Mouse (Mus musculus): ENCODE results near the gene Tph2. TPM values are rescaled to one million over a fixed set of nuclear protein-coding genes. Genes with fewer than 3 reads are reported as not detected.
A peak's percentile ranks its signal among the peaks of the same experiment; 100 is the strongest.

Gene Tph2
- polyA plus RNA-seq (2012; rRNA removed), result 6.7 and 6.9 TPM in 2 replicates

DNA sequence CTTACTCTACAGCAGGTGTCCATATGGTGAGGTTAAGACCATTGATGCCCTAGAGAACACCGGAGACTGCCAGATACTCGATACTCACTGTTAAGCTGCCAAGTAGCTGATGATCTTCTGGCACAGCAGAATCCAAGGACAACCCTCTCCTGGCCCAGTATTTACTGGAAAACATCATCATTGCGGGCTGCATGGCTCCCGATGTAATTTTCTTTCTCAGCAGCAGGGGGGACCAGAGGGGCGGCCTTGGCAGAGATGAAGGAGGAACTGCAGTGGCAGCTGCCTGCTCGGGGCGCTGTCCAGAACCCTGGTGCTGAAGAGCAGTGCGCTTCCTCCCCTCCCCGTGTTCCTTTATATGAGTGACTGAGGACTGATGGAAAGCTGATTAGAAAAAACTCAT is at the start of gene Tph2:
TSS of gene Tph2 (minus strand) at position 326 of the 400 bp plus-strand sequence.
- Histone ChIP-seq H3K4me3 (replicated peaks; ENCODE audit: insufficient read depth, low read depth, low read length) (peak within 1 kb of the TSS; percentile 12), H3K4me1 (ENCODE audit: control insufficient read depth, insufficient read depth, low read length) (no peaks in the 10 kb centered on the region), H3K27me3 (ENCODE audit: control insufficient read depth, insufficient read depth, low read length) (no peaks in the 10 kb centered on the region), H3K27ac (ENCODE audit: insufficient read depth, low read length) (no peak within 1 kb of the TSS)
- DNase-seq, result peak; percentile 75 to 80
- WGBS, result 1% methylated on average over 9 of the region's 9 CpGs
- TF ChIP-seq CTCF (IDR thresholded peaks at IDR 0.05; ENCODE audit: borderline replicate concordance, insufficient read depth, low read depth, low read length), result peak; percentile 48; the same call in 1 of the 2 replicates
- TF ChIP-seq POLR2A (IDR thresholded peaks at IDR 0.05; ENCODE audit: borderline replicate concordance, insufficient read depth, low read length), result no peak

DNA sequence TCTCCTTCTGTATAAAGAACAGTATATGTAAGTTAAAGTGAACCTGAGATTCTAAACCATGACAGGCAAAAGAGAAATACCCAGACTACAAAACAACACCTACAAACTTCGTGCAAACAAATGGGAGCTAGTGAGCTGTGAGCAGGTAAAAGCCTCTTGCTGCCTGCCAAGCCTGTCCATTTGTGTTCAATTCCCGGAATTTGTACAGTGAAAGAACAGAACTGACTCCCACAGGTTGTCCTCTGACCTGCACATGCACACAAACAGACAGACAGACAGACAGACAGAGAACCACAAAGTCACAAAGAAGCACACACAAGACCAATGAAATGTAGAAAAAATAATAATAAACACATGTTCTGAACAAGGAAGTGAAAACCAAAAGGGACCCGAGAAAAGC is 49.0 kb upstream of the Tph2 start:
- no peak overlapping the region for H3K4me3 ChIP-seq (replicated peaks; ENCODE audit: insufficient read depth, low read depth, low read length)
- no peaks in the 10 kb centered on the region for H3K27me3 ChIP-seq (ENCODE audit: control insufficient read depth, insufficient read depth, low read length)
- TF ChIP-seq POLR2A (IDR thresholded peaks at IDR 0.05; ENCODE audit: borderline replicate concordance, insufficient read depth, low read length) (no peak), CTCF (IDR thresholded peaks at IDR 0.05; ENCODE audit: borderline replicate concordance, insufficient read depth, low read depth, low read length) (no peak)
- DNase-seq, result no peak
- H3K27ac ChIP-seq (ENCODE audit: insufficient read depth, low read length), result no peak overlapping the region
- WGBS, result 59% methylated on average over 3 of the region's 3 CpGs
- H3K4me1 ChIP-seq (ENCODE audit: control insufficient read depth, insufficient read depth, low read length), result no peaks in the 10 kb centered on the region

DNA sequence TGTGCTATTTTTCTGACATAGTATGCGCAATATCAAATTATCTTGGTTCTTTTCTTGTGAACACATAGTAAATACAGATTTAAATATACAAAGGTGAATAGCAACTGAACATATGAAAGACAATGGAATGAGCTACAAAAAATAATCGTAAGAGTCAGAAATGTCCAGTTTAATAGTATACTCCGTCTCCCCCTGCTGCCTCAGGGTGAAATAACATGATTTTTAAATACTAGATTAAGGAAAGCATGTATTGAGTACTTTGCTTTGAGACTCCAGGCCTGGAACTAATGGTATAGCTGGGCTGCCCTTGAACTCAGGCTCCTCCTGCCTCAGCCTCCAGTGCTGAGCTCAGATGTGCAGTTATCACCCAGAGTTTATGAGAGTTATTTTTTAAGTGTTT is 47.7 kb upstream of the Tph2 start:
- TF ChIP-seq CTCF (IDR thresholded peaks at IDR 0.05; ENCODE audit: borderline replicate concordance, insufficient read depth, low read depth, low read length) (no peak), POLR2A (IDR thresholded peaks at IDR 0.05; ENCODE audit: borderline replicate concordance, insufficient read depth, low read length) (no peak)
- no peak for DNase-seq
- Histone ChIP-seq H3K27ac (ENCODE audit: insufficient read depth, low read length) (no peak overlapping the region), H3K4me3 (replicated peaks; ENCODE audit: insufficient read depth, low read depth, low read length) (no peak overlapping the region), H3K27me3 (ENCODE audit: control insufficient read depth, insufficient read depth, low read length) (no peaks in the 10 kb centered on the region), H3K4me1 (ENCODE audit: control insufficient read depth, insufficient read depth, low read length) (no peaks in the 10 kb centered on the region)
- 84% methylated on average over 3 of the region's 3 CpGs for WGBS

DNA sequence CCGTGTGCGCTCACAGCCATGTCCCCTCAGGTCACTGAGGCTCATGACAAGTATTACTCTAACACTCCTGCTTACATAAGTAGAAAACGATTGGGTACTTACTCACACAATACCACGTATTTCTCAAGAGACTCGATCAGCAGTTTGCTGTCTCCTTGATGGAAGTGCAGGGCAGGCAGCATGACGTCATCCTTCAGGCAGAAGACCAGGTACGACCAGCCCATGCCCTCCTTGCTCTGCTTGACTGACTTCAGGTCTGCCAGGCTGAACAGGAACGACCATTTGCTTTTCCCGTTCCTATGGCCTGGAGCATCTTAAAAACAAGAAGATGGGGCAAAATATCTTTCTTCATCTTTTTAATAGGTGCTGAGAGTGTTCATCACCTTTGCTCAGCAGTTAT is 44.2 kb upstream of the Tph2 start:
- Histone ChIP-seq H3K4me1 (ENCODE audit: control insufficient read depth, insufficient read depth, low read length) (no peaks in the 10 kb centered on the region), H3K4me3 (replicated peaks; ENCODE audit: insufficient read depth, low read depth, low read length) (no peak overlapping the region), H3K27ac (ENCODE audit: insufficient read depth, low read length) (no peak overlapping the region), H3K27me3 (ENCODE audit: control insufficient read depth, insufficient read depth, low read length) (no peaks in the 10 kb centered on the region)
- TF ChIP-seq CTCF (IDR thresholded peaks at IDR 0.05; ENCODE audit: borderline replicate concordance, insufficient read depth, low read depth, low read length) (no peak), POLR2A (IDR thresholded peaks at IDR 0.05; ENCODE audit: borderline replicate concordance, insufficient read depth, low read length) (no peak)
- WGBS, result 75% methylated on average over 9 of the region's 9 CpGs
- no peak for DNase-seq

DNA sequence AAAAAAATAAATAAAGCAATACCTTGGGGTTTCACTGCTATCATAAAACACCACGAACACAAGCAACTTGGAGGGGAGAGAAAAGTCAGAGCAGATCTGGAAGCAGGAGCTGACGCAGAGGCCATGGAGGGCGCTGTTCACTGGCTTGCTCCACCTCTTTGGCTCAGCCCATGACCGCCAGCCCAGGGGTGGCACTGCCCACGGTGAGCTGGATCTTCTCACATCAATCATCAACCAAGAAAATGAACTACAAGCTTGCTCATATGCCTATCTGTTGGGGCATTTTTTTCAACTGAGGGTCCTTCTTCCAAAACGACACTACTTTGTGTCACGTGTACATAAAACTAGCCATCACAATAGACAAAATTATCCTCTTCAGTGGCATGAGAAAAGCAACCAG is 41.8 kb upstream of the Tph2 start:
- TF ChIP-seq POLR2A (IDR thresholded peaks at IDR 0.05; ENCODE audit: borderline replicate concordance, insufficient read depth, low read length) (no peak), CTCF (IDR thresholded peaks at IDR 0.05; ENCODE audit: borderline replicate concordance, insufficient read depth, low read depth, low read length) (no peak)
- H3K4me3 ChIP-seq (replicated peaks; ENCODE audit: insufficient read depth, low read depth, low read length), result no peak overlapping the region
- no peak overlapping the region for H3K27ac ChIP-seq (ENCODE audit: insufficient read depth, low read length)
- no peak for DNase-seq
- no peaks in the 10 kb centered on the region for H3K4me1 ChIP-seq (ENCODE audit: control insufficient read depth, insufficient read depth, low read length)
- WGBS, result 87% methylated on average over 7 of the region's 7 CpGs
- H3K27me3 ChIP-seq (ENCODE audit: control insufficient read depth, insufficient read depth, low read length), result no peaks in the 10 kb centered on the region

DNA sequence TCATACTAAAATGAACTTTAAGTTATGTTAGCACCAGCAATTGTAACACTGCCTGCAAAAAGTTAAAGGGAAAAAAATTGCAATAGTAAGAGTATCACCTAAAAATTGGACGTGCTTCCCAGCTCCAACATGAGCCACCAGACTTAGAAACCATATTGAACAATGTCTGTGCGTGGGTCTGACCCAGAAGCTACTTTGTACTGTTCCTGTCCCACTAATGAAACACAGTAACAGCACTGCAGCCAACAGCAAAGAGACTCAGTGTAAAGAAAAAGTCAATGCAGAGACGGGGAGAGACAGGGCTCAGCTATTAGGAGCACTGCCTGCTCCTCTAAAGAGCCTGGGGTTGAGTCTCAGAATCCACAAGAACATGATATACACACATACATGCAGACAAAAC is 39.0 kb upstream of the Tph2 start:
- no peak overlapping the region for H3K4me3 ChIP-seq (replicated peaks; ENCODE audit: insufficient read depth, low read depth, low read length)
- TF ChIP-seq POLR2A (IDR thresholded peaks at IDR 0.05; ENCODE audit: borderline replicate concordance, insufficient read depth, low read length) (no peak), CTCF (IDR thresholded peaks at IDR 0.05; ENCODE audit: borderline replicate concordance, insufficient read depth, low read depth, low read length) (no peak)
- no peaks in the 10 kb centered on the region for H3K27me3 ChIP-seq (ENCODE audit: control insufficient read depth, insufficient read depth, low read length)
- no peak overlapping the region for H3K27ac ChIP-seq (ENCODE audit: insufficient read depth, low read length)
- DNase-seq, result no peak
- no peaks in the 10 kb centered on the region for H3K4me1 ChIP-seq (ENCODE audit: control insufficient read depth, insufficient read depth, low read length)
- WGBS, result 89% methylated on average over 3 of the region's 3 CpGs

DNA sequence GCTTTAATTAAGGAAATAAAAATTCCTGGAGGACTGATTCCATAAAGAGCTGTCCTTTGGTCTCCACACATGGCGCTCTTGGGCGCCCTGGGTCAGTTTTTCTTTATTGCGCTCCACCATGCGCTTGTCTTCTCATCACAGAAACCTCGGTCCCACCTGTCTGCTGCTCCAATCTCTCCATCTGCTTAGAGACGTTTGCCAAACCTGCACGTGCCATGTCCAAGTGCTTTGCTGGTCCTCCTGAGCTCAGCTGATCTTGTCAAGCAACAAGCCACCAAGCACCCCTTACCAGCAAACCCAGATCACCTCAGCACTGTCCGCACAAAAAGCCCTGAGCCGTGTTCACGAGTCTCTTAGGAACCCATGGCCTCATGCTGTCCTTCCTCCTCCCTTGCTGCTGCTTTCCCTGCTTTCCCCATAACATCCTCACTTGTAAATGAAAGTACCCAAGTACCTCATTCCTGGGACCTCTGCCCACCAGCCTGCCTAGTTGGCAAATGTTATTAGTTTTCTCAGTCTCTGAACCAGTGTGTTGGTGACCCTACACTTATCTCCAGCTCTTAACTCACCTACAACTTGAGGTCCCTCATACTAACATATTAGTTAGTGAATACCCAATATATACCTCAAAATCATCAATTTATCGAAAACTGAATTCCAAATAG is 28.2 kb upstream of the Tph2 start:
- Histone ChIP-seq H3K4me3 (replicated peaks; ENCODE audit: insufficient read depth, low read depth, low read length) (no peak overlapping the region), H3K27ac (ENCODE audit: insufficient read depth, low read length) (no peak overlapping the region), H3K4me1 (ENCODE audit: control insufficient read depth, insufficient read depth, low read length) (peaks cover 10% of the 10 kb centered on the region), H3K27me3 (ENCODE audit: control insufficient read depth, insufficient read depth, low read length) (no peaks in the 10 kb centered on the region)
- TF ChIP-seq CTCF (IDR thresholded peaks at IDR 0.05; ENCODE audit: borderline replicate concordance, insufficient read depth, low read depth, low read length) (no peak), POLR2A (IDR thresholded peaks at IDR 0.05; ENCODE audit: borderline replicate concordance, insufficient read depth, low read length) (no peak)
- DNase-seq, result peak; percentile 59 to 68
- 24% methylated on average over 11 of the region's 11 CpGs for WGBS

DNA sequence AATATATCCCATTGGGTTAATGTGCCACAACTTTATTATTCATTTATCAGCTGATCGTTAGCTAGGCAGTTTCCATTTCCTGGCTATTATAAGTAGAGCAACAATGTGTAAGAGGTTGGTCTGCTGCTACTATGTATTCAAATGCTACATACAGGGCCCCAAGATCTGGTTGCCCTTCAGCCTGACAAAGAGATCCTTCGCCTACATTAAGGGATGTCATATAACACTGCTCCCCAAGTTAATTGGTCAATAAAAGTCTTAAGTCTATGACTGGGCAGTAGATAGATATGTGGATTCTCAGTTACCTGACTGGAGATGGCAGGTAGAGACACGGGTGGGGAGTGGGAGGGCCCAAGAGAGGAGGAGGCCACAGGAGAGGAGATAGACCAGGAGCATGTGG is 21.0 kb upstream of the Tph2 start:
- WGBS, result 94% methylated on average over 3 of the region's 3 CpGs
- DNase-seq, result no peak
- H3K27me3 ChIP-seq (ENCODE audit: control insufficient read depth, insufficient read depth, low read length), result no peaks in the 10 kb centered on the region
- TF ChIP-seq CTCF (IDR thresholded peaks at IDR 0.05; ENCODE audit: borderline replicate concordance, insufficient read depth, low read depth, low read length), result no peak
- no peak for TF ChIP-seq POLR2A (IDR thresholded peaks at IDR 0.05; ENCODE audit: borderline replicate concordance, insufficient read depth, low read length)
- no peaks in the 10 kb centered on the region for H3K4me1 ChIP-seq (ENCODE audit: control insufficient read depth, insufficient read depth, low read length)
- no peak overlapping the region for H3K4me3 ChIP-seq (replicated peaks; ENCODE audit: insufficient read depth, low read depth, low read length)
- no peak overlapping the region for H3K27ac ChIP-seq (ENCODE audit: insufficient read depth, low read length)
